Mouse (Mus musculus): ENCODE results near the gene Calu. TPM values are rescaled to one million over a fixed set of nuclear protein-coding genes. Genes with fewer than 3 reads are reported as not detected.

The Calu gene
- polyA plus RNA-seq, 1 experiment from 2014 or later = 240 TPM

DNA sequence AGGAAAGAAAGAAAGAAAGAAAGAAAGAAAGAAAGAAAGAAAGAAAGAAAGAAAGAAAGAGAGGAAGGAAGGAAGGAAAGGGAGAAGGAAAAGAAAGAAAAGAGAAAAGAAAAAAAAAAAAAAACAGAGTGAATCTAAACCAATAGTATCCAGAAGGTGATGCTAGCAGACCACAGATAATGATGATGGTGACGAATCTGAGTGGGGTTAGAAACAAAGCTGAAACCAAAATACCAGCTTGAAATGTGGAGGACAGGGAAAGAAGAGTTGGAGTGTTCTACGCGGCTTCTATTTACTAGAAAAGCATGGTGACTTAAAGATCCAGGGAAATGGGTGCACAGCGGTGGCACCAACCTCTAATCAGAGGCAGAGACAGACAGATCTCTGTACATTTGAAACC is 43.9 kb downstream of the Calu start:
- Histone ChIP-seq H3K36me3 (ENCODE audit: control insufficient read depth, insufficient read depth, low read length) (no peaks in the 10 kb centered on the region), H3K27me3 (ENCODE audit: control insufficient read depth, insufficient read depth, low read length) (peaks cover 3% of the 10 kb centered on the region; the same call in 1 of the 2 replicates), H3K4me2 (ENCODE audit: low read depth, low read length, severe bottlenecking) (no peak overlapping the region), H3K27ac (ENCODE audit: low read depth, low read length) (no peak overlapping the region), H3K9me3 (ENCODE audit: control insufficient read depth, low read length) (no peaks in the 10 kb centered on the region), H3K4me1 (replicated peaks; ENCODE audit: control insufficient read depth, insufficient read depth, low read length) (peaks cover 9% of the 10 kb centered on the region; the same call in 1 of the 2 replicates), H3K9ac (ENCODE audit: low read length) (no peak overlapping the region), H3K4me3 (ENCODE audit: low read depth, low read length) (no peak overlapping the region)
- WGBS = 78% methylated on average over 4 of the region's 4 CpGs
- DNase-seq (ENCODE audit: low spot score) (no peak), ATAC-seq (replicated peaks; ENCODE audit: low FRiP score) (no peak)

DNA sequence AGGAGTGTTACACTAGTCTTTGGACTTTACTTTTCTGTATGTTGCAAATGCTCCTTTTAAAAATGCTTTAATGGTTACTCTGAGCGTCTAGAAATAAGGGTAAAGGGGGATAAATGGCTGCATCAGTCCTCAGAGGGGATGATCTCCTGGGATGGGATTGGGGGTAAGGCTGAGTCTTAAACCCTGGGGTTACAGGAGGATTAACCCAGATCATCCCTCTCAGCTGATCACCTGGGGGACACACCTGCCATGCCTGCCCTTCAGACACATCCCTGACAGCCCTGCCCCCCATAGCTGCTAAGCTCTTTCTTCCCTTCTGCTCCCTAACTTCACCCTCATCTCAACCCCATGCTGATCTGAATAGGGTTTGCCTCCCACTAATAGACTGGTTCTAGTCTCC is 46.4 kb downstream of the Calu start:
- H3K27me3 ChIP-seq (ENCODE audit: control insufficient read depth, insufficient read depth, low read length) = peaks cover 3% of the 10 kb centered on the region; the same call in 1 of the 2 replicates
- H3K9me3 ChIP-seq (ENCODE audit: control insufficient read depth, low read length) = no peaks in the 10 kb centered on the region

DNA sequence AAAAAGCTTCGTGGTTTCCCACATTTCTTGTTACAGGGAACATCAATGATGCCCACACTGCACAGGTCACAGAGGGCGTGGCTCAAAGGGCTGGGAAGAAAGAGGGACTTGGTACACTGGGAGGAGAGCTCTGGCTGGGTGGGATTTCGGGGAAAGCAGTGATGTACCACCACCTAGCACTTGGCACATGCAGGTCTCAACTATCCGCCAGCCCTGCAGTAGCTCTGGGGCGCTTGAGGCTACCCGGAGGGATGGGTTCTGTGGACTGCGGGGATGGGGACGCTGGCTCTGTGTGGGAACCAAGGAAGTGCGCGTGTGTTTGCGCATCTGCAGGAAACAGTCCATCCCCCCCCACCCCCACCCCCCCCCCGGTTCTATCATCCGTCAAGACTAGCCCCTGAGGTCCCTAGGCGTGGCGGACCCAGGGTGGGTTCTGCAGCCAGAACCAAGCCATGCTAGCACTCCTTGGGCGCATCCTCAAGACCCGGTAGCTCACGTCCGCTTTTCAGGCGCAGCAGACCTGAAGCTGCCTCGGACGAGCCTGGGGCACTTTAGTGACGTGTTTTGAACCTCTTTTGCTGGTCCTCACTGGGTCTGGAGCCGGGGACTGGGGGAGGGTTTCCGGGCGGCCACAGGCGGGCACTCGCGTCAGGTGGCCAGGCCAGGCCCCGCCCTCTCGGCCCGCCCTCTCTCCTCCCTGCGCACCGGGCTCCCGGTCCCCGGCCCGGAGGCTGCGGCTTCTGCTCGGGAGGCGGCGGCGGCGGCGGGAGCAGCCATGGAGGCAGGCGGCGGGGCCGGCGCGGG is 48.2 kb downstream of the Calu start, which contains the start of gene Ccdc136:
Gene Ccdc136 (plus strand): TSS at position 400 of the 804 bp plus-strand sequence.
- DNase-seq (ENCODE audit: low spot score) (peak; percentile 89), ATAC-seq (replicated peaks; ENCODE audit: low FRiP score) (peak; percentile 91)
- Histone ChIP-seq H3K27me3 (ENCODE audit: control insufficient read depth, insufficient read depth, low read length) (peaks cover 3% of the 10 kb centered on the region; the same call in 1 of the 2 replicates), H3K9ac (ENCODE audit: low read length) (peak within 1 kb of the TSS; percentile 70), H3K4me2 (ENCODE audit: low read depth, low read length, severe bottlenecking) (peak within 1 kb of the TSS; percentile 92), H3K36me3 (ENCODE audit: control insufficient read depth, insufficient read depth, low read length) (no peaks in the 10 kb centered on the region), H3K9me3 (ENCODE audit: control insufficient read depth, low read length) (no peaks in the 10 kb centered on the region), H3K4me3 (ENCODE audit: low read depth, low read length) (peak within 1 kb of the TSS; percentile 59), H3K4me1 (replicated peaks; ENCODE audit: control insufficient read depth, insufficient read depth, low read length) (peaks cover 8% of the 10 kb centered on the region; the same call in 1 of the 2 replicates), H3K27ac (ENCODE audit: low read depth, low read length) (no peak within 1 kb of the TSS)
- WGBS = under 1% methylated on average over 48 of the region's 49 CpGs

More for the DNA sequence above, 46.4 kb downstream of the Calu start:
- peaks cover 8% of the 10 kb centered on the region; the same call in 1 of the 2 replicates for H3K4me1 ChIP-seq (replicated peaks; ENCODE audit: control insufficient read depth, insufficient read depth, low read length)
- ATAC-seq (replicated peaks; ENCODE audit: low FRiP score) = no peak
- no peak overlapping the region for H3K27ac ChIP-seq (ENCODE audit: low read depth, low read length)
- no peak overlapping the region for H3K4me2 ChIP-seq (ENCODE audit: low read depth, low read length, severe bottlenecking)
- H3K36me3 ChIP-seq (ENCODE audit: control insufficient read depth, insufficient read depth, low read length) = no peaks in the 10 kb centered on the region
- no peak overlapping the region for H3K9ac ChIP-seq (ENCODE audit: low read length)
- DNase-seq (ENCODE audit: low spot score) = no peak
- H3K4me3 ChIP-seq (ENCODE audit: low read depth, low read length) = no peak overlapping the region
- WGBS = 50% methylated on average over 1 of the region's 1 CpGs

DNA sequence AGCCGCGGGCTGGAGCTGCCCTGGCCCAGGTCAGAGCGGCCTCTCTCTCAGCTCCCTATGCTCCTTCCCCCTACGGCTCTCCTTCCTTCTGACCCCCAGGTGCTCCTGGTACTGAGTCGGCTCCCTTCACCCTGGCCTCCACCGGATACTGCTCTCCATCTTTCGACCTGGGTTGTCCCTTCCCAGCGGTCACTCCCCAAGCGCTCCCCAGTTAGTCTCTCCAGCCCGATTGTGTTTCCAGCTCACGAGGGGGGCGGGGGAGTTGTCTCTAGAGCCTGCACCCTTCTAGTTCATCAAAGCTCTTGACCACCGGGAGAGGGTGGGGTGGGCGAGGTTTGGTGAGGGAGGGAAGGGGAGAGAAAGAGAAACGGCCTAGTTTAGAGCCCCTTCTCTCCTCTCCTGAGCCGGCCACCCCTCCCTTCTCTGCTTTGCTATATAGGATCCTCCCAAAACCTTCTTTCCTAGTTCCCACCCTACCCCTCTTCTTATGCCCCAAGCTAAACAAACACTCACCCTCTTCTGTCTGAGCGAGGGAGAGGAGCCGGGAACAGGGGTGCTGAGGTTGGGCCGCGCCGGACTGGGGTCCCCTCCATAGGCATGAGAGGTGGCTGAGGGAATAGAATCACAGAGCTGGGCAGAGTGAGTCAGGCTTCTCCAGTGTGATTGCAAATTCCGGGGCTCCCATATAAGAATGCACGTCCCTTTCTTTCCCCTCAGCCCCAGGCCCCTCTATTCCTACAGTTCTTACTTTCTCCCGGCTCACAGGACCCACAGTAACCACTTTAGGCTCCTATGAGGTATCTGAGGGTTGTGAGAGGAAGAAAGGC is 49.1 kb downstream of the Calu start:
- DNase-seq (ENCODE audit: low spot score) (no peak), ATAC-seq (replicated peaks; ENCODE audit: low FRiP score) (peak; percentile 77)
- H3K4me1 ChIP-seq (replicated peaks; ENCODE audit: control insufficient read depth, insufficient read depth, low read length) = peaks cover 8% of the 10 kb centered on the region; the same call in 1 of the 2 replicates
- no peaks in the 10 kb centered on the region for H3K9me3 ChIP-seq (ENCODE audit: control insufficient read depth, low read length)
- no peaks in the 10 kb centered on the region for H3K36me3 ChIP-seq (ENCODE audit: control insufficient read depth, insufficient read depth, low read length)
- H3K4me3 ChIP-seq (ENCODE audit: low read depth, low read length) = peak overlapping the region; percentile 59
- no peak overlapping the region for H3K27ac ChIP-seq (ENCODE audit: low read depth, low read length)
- peaks cover 3% of the 10 kb centered on the region; the same call in 1 of the 2 replicates for H3K27me3 ChIP-seq (ENCODE audit: control insufficient read depth, insufficient read depth, low read length)
- peak overlapping the region; percentile 70 for H3K9ac ChIP-seq (ENCODE audit: low read length)
- peak overlapping the region; percentile 92 for H3K4me2 ChIP-seq (ENCODE audit: low read depth, low read length, severe bottlenecking)
- under 1% methylated on average over 24 of the region's 24 CpGs for WGBS

DNA sequence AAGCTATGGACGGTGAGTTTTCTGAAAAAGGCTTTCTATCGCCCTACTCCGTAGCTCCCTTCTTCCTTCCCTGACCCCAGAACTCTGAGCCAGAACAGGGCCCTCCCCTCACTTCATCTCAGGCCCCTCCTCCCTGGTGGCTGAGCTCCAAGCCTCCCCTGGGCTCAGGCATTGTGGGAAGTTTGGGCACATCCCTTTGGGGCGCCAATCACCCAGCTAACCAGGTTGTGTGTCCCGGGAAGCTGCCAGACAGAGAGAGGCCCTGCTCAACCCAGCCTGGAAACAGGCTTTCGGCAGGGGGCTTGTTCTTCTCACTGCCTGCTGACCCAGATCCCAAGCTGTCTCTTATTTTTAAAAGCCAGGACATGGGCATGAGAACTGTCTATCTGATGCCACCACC is 49.7 kb downstream of the Calu start:
- Histone ChIP-seq H3K4me2 (ENCODE audit: low read depth, low read length, severe bottlenecking) (peak overlapping the region; percentile 92), H3K36me3 (ENCODE audit: control insufficient read depth, insufficient read depth, low read length) (no peaks in the 10 kb centered on the region), H3K27ac (ENCODE audit: low read depth, low read length) (no peak overlapping the region), H3K4me1 (replicated peaks; ENCODE audit: control insufficient read depth, insufficient read depth, low read length) (peaks cover 8% of the 10 kb centered on the region; the same call in 1 of the 2 replicates), H3K27me3 (ENCODE audit: control insufficient read depth, insufficient read depth, low read length) (peaks cover 3% of the 10 kb centered on the region; the same call in 1 of the 2 replicates), H3K9ac (ENCODE audit: low read length) (peak overlapping the region; percentile 70; the same call in 1 of the 2 replicates), H3K9me3 (ENCODE audit: control insufficient read depth, low read length) (no peaks in the 10 kb centered on the region), H3K4me3 (ENCODE audit: low read depth, low read length) (peak overlapping the region; percentile 59)
- 7% methylated on average over 6 of the region's 6 CpGs for WGBS
- ATAC-seq (replicated peaks; ENCODE audit: low FRiP score) (peak; percentile 56), DNase-seq (ENCODE audit: low spot score) (peak; percentile 62)

DNA sequence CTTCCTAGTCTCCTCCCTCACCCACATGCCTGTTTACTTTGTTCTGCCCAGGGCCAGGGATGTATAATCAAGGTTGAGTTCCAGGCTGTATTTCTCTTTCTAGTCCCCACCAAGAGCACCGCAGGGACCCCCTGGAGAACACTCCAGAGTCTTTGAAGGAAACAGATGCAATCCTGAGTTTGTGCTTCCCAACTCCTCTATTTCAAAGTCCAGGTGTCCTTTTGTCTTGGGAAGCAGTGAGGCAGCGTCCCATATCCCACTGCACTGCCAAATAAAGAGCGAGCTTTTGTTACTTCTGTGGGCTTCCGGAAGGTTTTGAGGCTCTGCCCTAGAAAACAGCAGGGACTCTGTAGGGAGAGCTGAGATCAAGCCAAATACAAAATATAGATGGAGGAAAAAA is 52.0 kb downstream of the Calu start:
- H3K27ac ChIP-seq (ENCODE audit: low read depth, low read length) = no peak overlapping the region
- ATAC-seq (replicated peaks; ENCODE audit: low FRiP score) (no peak), DNase-seq (ENCODE audit: low spot score) (no peak)
- H3K9ac ChIP-seq (ENCODE audit: low read length) = no peak overlapping the region
- no peak overlapping the region for H3K4me3 ChIP-seq (ENCODE audit: low read depth, low read length)
- no peaks in the 10 kb centered on the region for H3K36me3 ChIP-seq (ENCODE audit: control insufficient read depth, insufficient read depth, low read length)
- H3K9me3 ChIP-seq (ENCODE audit: control insufficient read depth, low read length) = no peaks in the 10 kb centered on the region
- 79% methylated on average over 4 of the region's 4 CpGs for WGBS
- H3K4me2 ChIP-seq (ENCODE audit: low read depth, low read length, severe bottlenecking) = no peak overlapping the region
- H3K4me1 ChIP-seq (replicated peaks; ENCODE audit: control insufficient read depth, insufficient read depth, low read length) = peaks cover 8% of the 10 kb centered on the region; the same call in 1 of the 2 replicates
- peaks cover 3% of the 10 kb centered on the region; the same call in 1 of the 2 replicates for H3K27me3 ChIP-seq (ENCODE audit: control insufficient read depth, insufficient read depth, low read length)

DNA sequence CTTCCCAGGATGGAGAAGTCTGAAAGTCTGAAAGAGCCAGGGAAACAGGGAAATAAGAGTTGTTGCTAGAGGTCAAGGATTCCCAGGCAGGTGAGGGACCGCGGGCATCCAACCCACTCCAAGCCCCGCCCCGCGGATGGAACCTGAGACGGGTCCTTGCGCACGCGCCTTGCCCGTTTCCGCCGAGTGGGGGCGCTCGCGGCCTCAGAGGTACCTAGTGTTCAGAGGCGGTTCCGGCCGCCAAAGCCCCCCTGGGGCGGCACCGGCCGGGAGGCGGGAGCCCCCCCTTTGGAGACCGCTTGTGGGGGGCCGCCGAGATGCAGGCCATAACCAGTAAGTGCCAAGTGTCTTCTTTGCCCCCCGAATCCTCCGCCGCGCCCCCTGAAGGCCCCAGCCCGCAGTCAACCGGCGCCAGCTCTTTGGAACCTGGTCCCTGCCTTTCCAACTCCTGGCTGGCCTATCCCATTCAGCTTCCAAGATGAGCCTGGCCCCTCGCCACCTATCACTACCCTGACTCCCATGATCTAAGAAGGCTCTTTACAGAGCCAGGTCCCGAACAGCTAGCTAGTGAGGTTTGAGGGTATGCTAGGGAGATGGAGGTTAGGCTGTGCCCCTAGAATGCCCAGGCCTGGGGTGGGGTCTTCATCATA is 54.9 kb downstream of the Calu start:
- DNase-seq (ENCODE audit: low spot score) = peak; percentile 68
- Histone ChIP-seq H3K27ac (ENCODE audit: low read depth, low read length) (no peak overlapping the region), H3K4me2 (ENCODE audit: low read depth, low read length, severe bottlenecking) (peak overlapping the region; percentile 20; the same call in 1 of the 2 replicates), H3K9ac (ENCODE audit: low read length) (no peak overlapping the region), H3K4me1 (replicated peaks; ENCODE audit: control insufficient read depth, insufficient read depth, low read length) (no peaks in the 10 kb centered on the region; the same call in 1 of the 2 replicates), H3K36me3 (ENCODE audit: control insufficient read depth, insufficient read depth, low read length) (no peaks in the 10 kb centered on the region), H3K9me3 (ENCODE audit: control insufficient read depth, low read length) (no peaks in the 10 kb centered on the region), H3K27me3 (ENCODE audit: control insufficient read depth, insufficient read depth, low read length) (no peaks in the 10 kb centered on the region), H3K4me3 (ENCODE audit: low read depth, low read length) (no peak overlapping the region)
- ATAC-seq (replicated peaks; ENCODE audit: low FRiP score) = no peak
- 8% methylated on average over 34 of the region's 34 CpGs for WGBS

DNA sequence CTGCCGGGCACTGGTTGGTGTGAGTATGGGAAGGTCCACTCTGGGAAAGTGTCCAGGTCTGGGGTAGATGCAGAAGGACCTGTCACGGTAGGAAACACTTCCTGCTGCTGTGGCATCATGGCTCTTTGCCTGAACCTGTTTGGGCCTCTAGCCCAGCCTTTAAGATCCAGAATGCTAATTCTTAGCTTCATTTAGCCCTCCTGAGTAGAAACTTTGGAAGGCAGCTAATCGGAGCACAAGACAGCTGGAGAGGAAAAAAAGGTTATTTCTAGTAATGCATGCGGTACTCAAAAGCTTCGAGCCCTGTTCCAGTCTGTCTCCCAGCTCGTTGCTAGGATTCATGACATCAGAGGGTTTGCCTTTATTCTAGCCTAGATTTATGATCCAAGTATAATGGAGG is 58.5 kb downstream of the Calu start:
- 91% methylated on average over 6 of the region's 6 CpGs for WGBS
- H3K27me3 ChIP-seq (ENCODE audit: control insufficient read depth, insufficient read depth, low read length) = no peaks in the 10 kb centered on the region
- H3K27ac ChIP-seq (ENCODE audit: low read depth, low read length) = no peak overlapping the region
- H3K36me3 ChIP-seq (ENCODE audit: control insufficient read depth, insufficient read depth, low read length) = peaks cover 3% of the 10 kb centered on the region; the same call in 1 of the 2 replicates
- H3K9me3 ChIP-seq (ENCODE audit: control insufficient read depth, low read length) = no peaks in the 10 kb centered on the region
- DNase-seq (ENCODE audit: low spot score) (no peak), ATAC-seq (replicated peaks; ENCODE audit: low FRiP score) (no peak)
- H3K4me3 ChIP-seq (ENCODE audit: low read depth, low read length) = no peak overlapping the region
- H3K9ac ChIP-seq (ENCODE audit: low read length) = no peak overlapping the region
- no peak overlapping the region for H3K4me2 ChIP-seq (ENCODE audit: low read depth, low read length, severe bottlenecking)
- H3K4me1 ChIP-seq (replicated peaks; ENCODE audit: control insufficient read depth, insufficient read depth, low read length) = no peaks in the 10 kb centered on the region; the same call in 1 of the 2 replicates
